Mouse (Mus musculus) megakaryocyte, embryonic 14.5 days (primary cell): ENCODE results near the gene Olfr1281. TPM values are rescaled to one million over a fixed set of nuclear protein-coding genes. Genes with fewer than 3 reads are reported as not detected.
"Not testable (repeated sequence)": the region's sequence is repeated elsewhere in the genome, so short reads cannot be mapped to it uniquely, and the experiment has no call there.

ENCODE experiments used
- H3K27me3 ChIP-seq: replicated peaks from 2 replicates; pipeline ENCODE3; 2012; ENCODE audit warnings: inconsistent platforms
- H3K36me3 ChIP-seq: replicated peaks from 2 replicates; pipeline ENCODE3; 2012; ENCODE audit warnings: low read length, inconsistent platforms, mixed read lengths
- H3K4me1 ChIP-seq: 2 replicates; pipeline ENCODE4 v1.6.1; 2012; ENCODE audit warnings: inconsistent platforms
- H3K4me3 ChIP-seq: replicated peaks from 2 replicates; pipeline ENCODE3; 2012; ENCODE audit warnings: moderate library complexity, mild to moderate bottlenecking, inconsistent platforms
- H3K9me3 ChIP-seq: 2 replicates; pipeline ENCODE4 v1.6.1; 2012; ENCODE audit warnings: inconsistent platforms
- FLI1 ChIP-seq: IDR thresholded peaks from 2 replicates; pipeline ENCODE4 v1.6.1; 2012; ENCODE audit warnings: low read length, inconsistent platforms, mixed read lengths
- GATA1 ChIP-seq: IDR thresholded peaks from 3 replicates; pipeline ENCODE4 v1.6.1; 2012; ENCODE audit warnings: mixed read lengths, low read length, inconsistent platforms, borderline replicate concordance
- polyA plus RNA-seq: library from polyadenylated mRNA; stranded (reverse); fragments of >175 nt; gene quantifications from 2 replicates; pipeline ENCODE4 v1.2.3, GENCODE M21; 2012; ENCODE audit warnings: low replicate concordance; ENCODE audit not compliant: insufficient read depth

Gene Olfr1281
- not detected in 2 replicates for polyA plus RNA-seq

DNA sequence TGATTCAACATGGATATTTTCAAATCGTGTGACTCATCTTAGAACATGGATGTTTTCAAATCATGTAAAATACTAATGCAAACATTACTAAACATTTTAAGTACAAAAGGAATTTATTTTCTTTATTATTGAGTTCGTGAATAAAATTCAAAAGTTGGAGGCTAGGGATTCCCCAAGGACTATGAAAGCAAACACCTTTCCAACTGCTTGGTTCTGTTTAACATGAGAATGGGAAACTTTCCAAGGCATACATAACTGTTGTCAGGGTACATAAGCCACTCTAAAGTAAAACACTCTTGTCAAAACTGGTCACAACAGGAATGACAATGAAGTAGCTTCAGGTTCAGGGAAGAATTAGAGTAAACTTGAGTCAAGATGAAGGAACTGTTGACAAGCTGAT, at the start of gene Olfr1281:
Olfr1281 (plus strand) TSS at position 301 of the 400 bp plus-strand sequence.
- TF ChIP-seq GATA1 (no peak), FLI1 (no peak)
- H3K9me3 ChIP-seq = no peaks in the 10 kb centered on the region
- no peaks in the 10 kb centered on the region for H3K36me3 ChIP-seq
- H3K4me3 ChIP-seq = no peak within 1 kb of the TSS
- no peaks in the 10 kb centered on the region for H3K27me3 ChIP-seq
- no peaks in the 10 kb centered on the region for H3K4me1 ChIP-seq

GRCm38 (mm10) chr2:111289836-111290235, 36.5 kb upstream of the Olfr1281 start, which contains the start of gene Olfr1278:
Olfr1278 (plus strand) TSS chr2:111290136.
- Histone ChIP-seq H3K4me1 (no peaks in the 10 kb centered on the region), H3K36me3 (no peaks in the 10 kb centered on the region), H3K9me3 (no peaks in the 10 kb centered on the region), H3K4me3 (no peak within 1 kb of the TSS), H3K27me3 (no peaks in the 10 kb centered on the region)
- TF ChIP-seq GATA1 = no peak
- no peak for TF ChIP-seq FLI1

GRCm38 (mm10) chr2:111298541-111298940, 27.8 kb upstream of the Olfr1281 start:
- TF ChIP-seq FLI1 = no peak
- no peak for TF ChIP-seq GATA1
- H3K36me3 ChIP-seq = no peaks in the 10 kb centered on the region
- no peaks in the 10 kb centered on the region for H3K27me3 ChIP-seq
- H3K4me1 ChIP-seq = no peaks in the 10 kb centered on the region
- H3K9me3 ChIP-seq = no peaks in the 10 kb centered on the region
- no peak overlapping the region for H3K4me3 ChIP-seq

DNA sequence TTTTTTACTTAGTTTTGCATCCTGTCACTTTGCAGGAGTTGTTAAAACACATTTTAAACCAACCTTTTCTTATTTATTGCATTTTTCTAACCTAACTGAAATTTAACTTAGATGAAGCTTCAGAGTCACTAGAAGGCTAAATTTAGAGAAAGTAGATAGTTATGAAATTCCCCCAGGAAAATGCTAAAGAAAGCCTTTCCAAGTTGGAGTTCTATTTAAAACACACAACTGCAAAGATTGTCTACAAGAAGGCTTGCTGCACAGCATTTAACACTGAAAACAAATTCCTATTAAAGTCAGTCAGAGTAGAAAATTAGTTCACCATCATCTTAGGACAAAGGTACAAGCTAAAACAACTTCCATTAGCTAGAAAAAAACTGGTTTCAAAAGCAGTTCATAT, 25.9 kb upstream of the Olfr1281 start, which contains the start of gene Olfr1279:
Olfr1279 (plus strand) TSS at position 262 of the 400 bp plus-strand sequence.
- H3K36me3 ChIP-seq = no peaks in the 10 kb centered on the region
- no peak within 1 kb of the TSS for H3K4me3 ChIP-seq
- H3K4me1 ChIP-seq = no peaks in the 10 kb centered on the region
- no peak for TF ChIP-seq GATA1
- no peak for TF ChIP-seq FLI1
- no peaks in the 10 kb centered on the region for H3K9me3 ChIP-seq
- no peaks in the 10 kb centered on the region for H3K27me3 ChIP-seq

- Histone ChIP-seq H3K4me3 (no peak within 1 kb of the TSS), H3K36me3 (no peaks in the 10 kb centered on the region)
- no peak for TF ChIP-seq GATA1
- TF ChIP-seq FLI1 = no peak
These were observed 12.6 kb upstream of the Olfr1281 start, which contains the start of gene Olfr1280 for GRCm38 (mm10) chr2:111313717-111314116. Olfr1280 (plus strand) TSS chr2:111314017.

GRCm38 (mm10) chr2:111333721-111334120, 7.4 kb downstream of the Olfr1281 start:
- H3K4me3 ChIP-seq, H3K4me1 ChIP-seq, H3K27me3 ChIP-seq, H3K9me3 ChIP-seq, H3K36me3 ChIP-seq: not testable (repeated sequence)

More at GRCm38 (mm10) chr2:111313717-111314116, 12.6 kb upstream of the Olfr1281 start, which contains the start of gene Olfr1280:
- Histone ChIP-seq H3K27me3 (no peaks in the 10 kb centered on the region), H3K9me3 (no peaks in the 10 kb centered on the region), H3K4me1 (no peaks in the 10 kb centered on the region)

DNA sequence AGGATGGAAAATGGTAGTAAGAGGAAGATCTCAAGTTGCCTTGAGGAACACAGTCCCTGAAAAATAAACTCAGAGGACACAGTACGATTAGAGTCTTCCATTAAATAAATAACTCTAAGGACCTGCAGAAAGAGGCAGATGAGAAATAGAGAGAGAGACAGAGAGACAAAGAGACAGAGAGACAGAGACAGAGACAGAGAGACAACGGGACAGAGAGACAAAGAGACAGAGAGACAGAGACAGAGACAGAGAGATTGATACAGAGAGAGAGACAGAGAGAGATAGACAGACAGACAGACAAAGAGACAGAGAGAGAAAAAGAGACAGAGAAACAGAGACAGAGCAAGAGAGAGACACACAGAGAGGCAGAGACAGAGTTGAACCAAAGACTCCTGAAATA, 9.7 kb downstream of the Olfr1281 start, which contains the start of gene Olfr1282:
Olfr1282 (minus strand) TSS at position 101 of the 400 bp plus-strand sequence.
- Histone ChIP-seq H3K27me3 (no peaks in the 10 kb centered on the region), H3K36me3 (no peaks in the 10 kb centered on the region), H3K4me1 (no peaks in the 10 kb centered on the region), H3K9me3 (no peaks in the 10 kb centered on the region), H3K4me3 (no peak within 1 kb of the TSS)
- TF ChIP-seq GATA1 (no peak), FLI1 (no peak)

- no peak for TF ChIP-seq FLI1
- no peak for TF ChIP-seq GATA1
- H3K4me3 ChIP-seq = no peak within 1 kb of the TSS
- no peaks in the 10 kb centered on the region for H3K9me3 ChIP-seq
- H3K4me1 ChIP-seq = no peaks in the 10 kb centered on the region
- no peaks in the 10 kb centered on the region for H3K36me3 ChIP-seq
- no peaks in the 10 kb centered on the region for H3K27me3 ChIP-seq
These were observed 40.2 kb downstream of the Olfr1281 start, which contains the start of gene Olfr1283 for GRCm38 (mm10) chr2:111366490-111366889. Olfr1283 (plus strand) TSS chr2:111366790.

GRCm38 (mm10) chr2:111375222-111375621, 48.9 kb downstream of the Olfr1281 start, which contains the start of gene Olfr1284:
Olfr1284 (plus strand) TSS chr2:111375522.
- Histone ChIP-seq H3K36me3 (no peaks in the 10 kb centered on the region), H3K9me3 (0 out of 2 replicates have a peak, but pooled peaks cover 3% of the 10 kb centered on the region), H3K4me3 (no peak within 1 kb of the TSS), H3K4me1 (no peaks in the 10 kb centered on the region), H3K27me3 (no peaks in the 10 kb centered on the region)
- TF ChIP-seq FLI1 = no peak
- TF ChIP-seq GATA1 = no peak

Other genes with a start within 250 kb of the Olfr1281 start
- not detected in 2 replicates for gene Gm13941, start 220.5 kb upstream of the Olfr1281 start, polyA plus RNA-seq
- not detected in 2 replicates for gene Gm15130, start 173.6 kb upstream of the Olfr1281 start, polyA plus RNA-seq
- gene 4930430A15Rik, start 96.9 kb upstream of the Olfr1281 start, polyA plus RNA-seq = not detected in 2 replicates
- gene Olfr1275, start 91.2 kb upstream of the Olfr1281 start, polyA plus RNA-seq = not detected in 2 replicates
- gene Olfr1276, start 72.0 kb upstream of the Olfr1281 start, polyA plus RNA-seq = 1.2 TPM in 1 of 2 replicates, not detected in the other
- gene Olfr1277, start 52.4 kb upstream of the Olfr1281 start, polyA plus RNA-seq = not detected in 2 replicates
- not detected in 2 replicates for gene Olfr1278, start 36.4 kb upstream of the Olfr1281 start, polyA plus RNA-seq
- gene Olfr1279, start 25.9 kb upstream of the Olfr1281 start, polyA plus RNA-seq = not detected in 2 replicates
- gene Olfr1280, start 12.5 kb upstream of the Olfr1281 start, polyA plus RNA-seq = not detected in 2 replicates
- gene Olfr1282, start 9.6 kb downstream of the Olfr1281 start, polyA plus RNA-seq = not detected in 2 replicates
- not detected in 2 replicates for gene Olfr1283, start 40.3 kb downstream of the Olfr1281 start, polyA plus RNA-seq
- not detected in 2 replicates for gene Olfr1284, start 49.0 kb downstream of the Olfr1281 start, polyA plus RNA-seq
- gene Olfr1286, start 96.6 kb downstream of the Olfr1281 start, polyA plus RNA-seq = not detected in 2 replicates
- not detected in 2 replicates for gene Olfr1287, start 122.6 kb downstream of the Olfr1281 start, polyA plus RNA-seq
- gene Olfr1288, start 147.6 kb downstream of the Olfr1281 start, polyA plus RNA-seq = not detected in 2 replicates
- gene Olfr1289, start 154.3 kb downstream of the Olfr1281 start, polyA plus RNA-seq = not detected in 2 replicates
- gene Olfr1290, start 167.3 kb downstream of the Olfr1281 start, polyA plus RNA-seq = not detected in 2 replicates
- gene Olfr1291-ps1, start 170.7 kb downstream of the Olfr1281 start, polyA plus RNA-seq = not detected in 2 replicates
- gene Olfr1293-ps, start 198.7 kb downstream of the Olfr1281 start, polyA plus RNA-seq = not detected in 2 replicates
- gene Olfr1294, start 213.8 kb downstream of the Olfr1281 start, polyA plus RNA-seq = not detected in 2 replicates
- gene Olfr1295, start 243.2 kb downstream of the Olfr1281 start, polyA plus RNA-seq = not detected in 2 replicates